Comparison of ENCODE assay signal across 7 mouse cellular contexts in genomic region chr5:148332622-148332974, GRCm38 (mm10).
DNase-seq lines count a peak whose midpoint lies in the region; ATAC-seq lines count a peak whose summit lies in the region.

No protein-coding gene starts in this region.

- intact Hi-C loops in gastrocnemius, postnatal 14 days (cut with DNase I; ENCODE audit: low total_unique reads): loop anchor here (2.0 to 5.0 kb wide), 3 partner anchors 40 to 460 kb away; no protein-coding TSS in a partner anchor
- intact Hi-C loops in left cerebral cortex, postnatal 14 days (cut with DNase I): loop anchor here (1.0 to 10.0 kb wide), 2 partner anchors 119 to 212 kb away; no protein-coding TSS in a partner anchor

- peak; percentile 76 to 93 for DNase-seq in adrenal gland, adult (ENCODE audit: inconsistent age in 2 of 2, low spot score in 1 of 2)
- peak; percentile 52 for DNase-seq in gastrocnemius, postnatal 14 days
- peak; percentile 87 for DNase-seq in intestine, embryonic 14.5 days (ENCODE audit: low spot score)
- peak; percentile 76 to 84 for DNase-seq in left cerebral cortex, postnatal 14 days (ENCODE audit: low spot score in 2 of 2)
- peak; percentile 83 for DNase-seq in mesoderm, embryonic 11.5 days (ENCODE audit: low read depth, low spot score)
- DNase-seq in right cerebral cortex, postnatal 25 days: peak; percentile 38

- H3K27me3 ChIP-seq in intestine, embryonic 14.5 days (replicated peaks; ENCODE audit: control insufficient read depth, insufficient read depth, low read length): no peaks in the 10 kb centered on the region

- H3K4me1 ChIP-seq in intestine, embryonic 14.5 days (replicated peaks; ENCODE audit: control insufficient read depth, insufficient read depth, low read length): no peaks in the 10 kb centered on the region

- no peak overlapping the region for H3K27ac ChIP-seq in intestine, embryonic 14.5 days (ENCODE audit: low read depth)

- H3K9me3 ChIP-seq in intestine, embryonic 14.5 days (ENCODE audit: control insufficient read depth, low read length): no peaks in the 10 kb centered on the region

- 29% methylated on average over 8 of the region's 8 CpGs for WGBS in intestine, embryonic 14.5 days

- H3K36me3 ChIP-seq in intestine, embryonic 14.5 days (ENCODE audit: control insufficient read depth, insufficient read depth, low read length): peaks cover 24% of the 10 kb centered on the region

- no peak overlapping the region for H3K4me3 ChIP-seq in intestine, embryonic 14.5 days (ENCODE audit: low read depth, low read length)

- peak; percentile 86 for ATAC-seq in common myeloid progenitor, adult 5-6 weeks (replicated peaks; ENCODE audit: low read depth, poor library complexity, severe bottlenecking)
- ATAC-seq in intestine, embryonic 14.5 days (replicated peaks; ENCODE audit: low FRiP score, low TSS enrichment, low read depth): peak; percentile 68

- H3K9ac ChIP-seq in intestine, embryonic 14.5 days (ENCODE audit: low read length): no peak overlapping the region

- no peak overlapping the region for H3K4me2 ChIP-seq in intestine, embryonic 14.5 days (ENCODE audit: low read length)
